Mouse (Mus musculus) ES-E14 (cell line): ENCODE results near the gene Irf1.

ENCODE experiments used
- CHD2 ChIP-seq: IDR thresholded peaks from 2 replicates; pipeline ENCODE4 v1.6.1; 2014; ENCODE audit warnings: mild to moderate bottlenecking, low read depth, low read length, inconsistent platforms
- HCFC1 ChIP-seq: IDR thresholded peaks from 2 replicates; pipeline ENCODE4 v1.6.1; 2012; ENCODE audit warnings: low read length, inconsistent platforms, borderline replicate concordance; ENCODE audit not compliant: insufficient read depth
- ZC3H11A ChIP-seq: IDR thresholded peaks from 2 replicates; pipeline ENCODE4 v1.6.1; 2012; ENCODE audit warnings: low read depth, mild to moderate bottlenecking, inconsistent platforms, low read length, borderline replicate concordance
- ZNF384 ChIP-seq: IDR thresholded peaks from 2 replicates; pipeline ENCODE4 v1.6.1; 2012; ENCODE audit warnings: low read depth, low read length, inconsistent platforms

- TF ChIP-seq ZC3H11A (no peak), ZNF384 (no peak), HCFC1 (no peak), CHD2 (no peak)
Measured at GRCm38 (mm10) chr11:53761284-53761683, 8.5 kb upstream of the Irf1 start.
